Mouse (Mus musculus): Measurements from ENCODE around the gene Tmprss9. TPM values are rescaled to one million over a fixed set of nuclear protein-coding genes. Genes with fewer than 3 reads are reported as not detected.

Tmprss9 gene
- polyA plus RNA-seq, 1 experiment, result 0.33 TPM

DNA sequence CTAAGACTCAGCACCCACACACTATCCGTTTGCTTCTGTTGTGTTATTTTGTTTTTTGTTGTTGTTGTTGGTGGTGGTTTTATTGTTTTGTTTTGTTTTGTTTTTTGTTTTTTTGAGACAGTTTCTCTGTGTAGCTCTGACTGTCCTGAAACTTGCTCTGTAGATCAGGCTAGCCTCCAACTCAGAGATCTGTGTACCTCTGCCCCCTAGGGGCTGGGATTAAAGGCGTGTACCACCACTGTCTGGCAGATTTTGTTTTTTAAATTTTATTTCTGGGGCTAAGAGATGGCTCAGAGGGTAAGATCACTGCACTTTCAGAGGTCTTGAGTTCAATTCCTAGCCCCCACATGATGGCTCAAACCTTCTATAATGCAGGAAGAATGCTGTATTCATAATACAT lies 9.3 kb downstream of the Tmprss9 start:
- 0 out of 2 replicates have a peak, but pooled peaks have one; percentile 10 for TF ChIP-seq CTCF (conservative IDR thresholded peaks at IDR 0.05; ENCODE audit: insufficient read depth, insufficient read length, low read depth, low read length)
- TF ChIP-seq POLR2A (IDR thresholded peaks at IDR 0.05; ENCODE audit: low read depth, low read length), result no peak
- H3K27ac ChIP-seq (ENCODE audit: insufficient read depth, low read depth, low read length), result no peak overlapping the region
- DNase-seq, result no peak
- no peaks in the 10 kb centered on the region for H3K36me3 ChIP-seq (ENCODE audit: control insufficient read depth, insufficient read depth, low read length)
- no peaks in the 10 kb centered on the region for H3K27me3 ChIP-seq (replicated peaks; ENCODE audit: control insufficient read depth, insufficient read depth, low read length)
- no peaks in the 10 kb centered on the region for H3K4me1 ChIP-seq (ENCODE audit: control insufficient read depth, insufficient read depth, low read length)
- H3K4me3 ChIP-seq (ENCODE audit: insufficient read depth, low read depth, low read length), result no peak overlapping the region
- 71% methylated on average over 2 of the region's 2 CpGs for WGBS

DNA sequence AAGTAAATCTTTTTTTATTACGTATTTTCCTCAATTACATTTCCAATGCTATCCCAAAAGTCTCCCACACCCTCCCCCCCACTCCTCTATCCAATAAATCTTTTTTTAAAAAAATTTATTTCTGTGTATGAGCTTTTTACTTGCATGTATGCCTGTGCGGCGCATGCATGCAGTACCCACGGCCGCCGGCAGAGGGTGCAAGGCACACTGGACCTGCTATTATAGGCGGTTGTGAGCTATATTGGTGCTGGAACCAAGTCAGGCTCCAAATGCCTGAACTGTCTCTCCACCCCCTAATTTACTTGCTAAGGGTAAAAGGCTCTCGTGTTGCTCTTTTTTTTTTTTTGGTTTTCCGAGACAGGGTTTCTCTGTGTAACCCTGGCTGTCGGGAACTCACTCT lies 9.7 kb downstream of the Tmprss9 start:
- Histone ChIP-seq H3K27ac (ENCODE audit: insufficient read depth, low read depth, low read length) (no peak overlapping the region), H3K4me1 (ENCODE audit: control insufficient read depth, insufficient read depth, low read length) (no peaks in the 10 kb centered on the region), H3K27me3 (replicated peaks; ENCODE audit: control insufficient read depth, insufficient read depth, low read length) (no peaks in the 10 kb centered on the region), H3K36me3 (ENCODE audit: control insufficient read depth, insufficient read depth, low read length) (no peaks in the 10 kb centered on the region), H3K4me3 (ENCODE audit: insufficient read depth, low read depth, low read length) (no peak overlapping the region)
- no peak for TF ChIP-seq POLR2A (IDR thresholded peaks at IDR 0.05; ENCODE audit: low read depth, low read length)
- TF ChIP-seq CTCF (conservative IDR thresholded peaks at IDR 0.05; ENCODE audit: insufficient read depth, insufficient read length, low read depth, low read length), result peak; percentile 79
- peak; percentile 81 for DNase-seq
- WGBS, result 25% methylated on average over 10 of the region's 10 CpGs

DNA sequence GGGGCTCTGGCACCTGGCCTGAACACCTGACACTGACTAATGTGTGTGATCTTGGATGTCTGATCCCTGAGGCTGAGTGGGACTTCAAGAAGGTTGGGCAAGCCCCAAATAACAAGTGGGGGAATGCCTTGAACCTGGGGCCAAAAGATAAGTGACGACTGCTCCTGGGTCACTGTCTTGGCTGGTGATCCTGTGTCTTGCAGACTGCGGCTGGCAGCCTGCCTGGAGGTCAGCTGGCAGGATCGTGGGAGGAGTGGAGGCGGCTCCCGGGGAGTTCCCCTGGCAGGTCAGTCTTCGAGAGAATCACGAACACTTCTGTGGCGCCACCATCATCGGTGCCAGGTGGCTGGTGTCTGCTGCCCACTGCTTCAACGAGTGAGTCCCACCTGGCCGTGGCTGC lies 15.5 kb downstream of the Tmprss9 start:
- Histone ChIP-seq H3K4me3 (ENCODE audit: insufficient read depth, low read depth, low read length) (no peak overlapping the region), H3K27ac (ENCODE audit: insufficient read depth, low read depth, low read length) (no peak overlapping the region), H3K36me3 (ENCODE audit: control insufficient read depth, insufficient read depth, low read length) (no peaks in the 10 kb centered on the region), H3K4me1 (ENCODE audit: control insufficient read depth, insufficient read depth, low read length) (no peaks in the 10 kb centered on the region), H3K27me3 (replicated peaks; ENCODE audit: control insufficient read depth, insufficient read depth, low read length) (no peaks in the 10 kb centered on the region)
- peak; percentile 90 for DNase-seq
- TF ChIP-seq CTCF (conservative IDR thresholded peaks at IDR 0.05; ENCODE audit: insufficient read depth, insufficient read length, low read depth, low read length) (no peak), POLR2A (IDR thresholded peaks at IDR 0.05; ENCODE audit: low read depth, low read length) (no peak)
- 9% methylated on average over 11 of the region's 11 CpGs for WGBS

DNA sequence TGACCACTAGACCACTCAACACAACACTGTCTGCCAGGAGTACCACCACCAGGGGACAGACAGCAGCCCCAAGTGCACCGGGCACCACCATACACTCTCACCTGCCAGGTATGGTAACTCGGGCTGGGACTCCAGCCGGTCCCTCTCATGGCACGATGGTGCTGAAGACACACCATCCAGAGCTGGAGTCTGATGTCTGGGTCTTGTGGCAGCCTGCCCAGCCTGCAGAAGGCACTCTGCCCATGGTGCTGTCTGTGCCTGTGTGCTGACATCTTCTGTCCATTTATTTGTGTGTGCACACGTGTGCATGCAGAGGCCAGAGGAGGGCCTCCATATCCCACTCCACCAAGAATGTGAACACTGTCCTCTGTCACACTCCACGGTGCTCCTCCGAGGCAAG lies 23.5 kb downstream of the Tmprss9 start:
- Histone ChIP-seq H3K36me3 (ENCODE audit: control insufficient read depth, insufficient read depth, low read length) (no peaks in the 10 kb centered on the region), H3K27me3 (replicated peaks; ENCODE audit: control insufficient read depth, insufficient read depth, low read length) (no peaks in the 10 kb centered on the region), H3K27ac (ENCODE audit: insufficient read depth, low read depth, low read length) (no peak overlapping the region), H3K4me3 (ENCODE audit: insufficient read depth, low read depth, low read length) (no peak overlapping the region), H3K4me1 (ENCODE audit: control insufficient read depth, insufficient read depth, low read length) (0 out of 2 replicates have a peak, but pooled peaks cover 4% of the 10 kb centered on the region)
- no peak for DNase-seq
- TF ChIP-seq CTCF (conservative IDR thresholded peaks at IDR 0.05; ENCODE audit: insufficient read depth, insufficient read length, low read depth, low read length), result no peak
- TF ChIP-seq POLR2A (IDR thresholded peaks at IDR 0.05; ENCODE audit: low read depth, low read length), result no peak
- WGBS, result 79% methylated on average over 7 of the region's 7 CpGs

DNA sequence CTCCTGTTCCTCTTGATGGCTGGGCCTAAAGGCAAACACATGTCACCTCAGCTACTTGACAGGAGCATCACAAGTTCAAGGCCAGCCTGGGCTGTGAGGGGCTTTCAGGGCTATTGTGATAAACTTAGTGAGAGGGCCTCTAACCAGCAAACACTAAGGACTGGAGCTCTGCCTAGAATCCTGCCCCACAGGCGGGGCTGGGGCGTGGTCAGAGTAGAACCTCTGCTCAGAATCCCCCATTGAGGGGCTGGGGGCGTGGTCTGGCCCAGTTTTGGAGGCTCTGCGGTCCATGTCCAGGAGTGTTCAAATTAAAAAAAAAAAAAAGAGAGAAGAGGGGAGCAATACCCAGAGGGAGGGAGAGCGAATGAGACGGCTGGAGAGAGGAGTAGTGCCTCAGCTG lies 24.0 kb downstream of the Tmprss9 start:
- no peaks in the 10 kb centered on the region for H3K27me3 ChIP-seq (replicated peaks; ENCODE audit: control insufficient read depth, insufficient read depth, low read length)
- TF ChIP-seq POLR2A (IDR thresholded peaks at IDR 0.05; ENCODE audit: low read depth, low read length) (no peak), CTCF (conservative IDR thresholded peaks at IDR 0.05; ENCODE audit: insufficient read depth, insufficient read length, low read depth, low read length) (no peak)
- H3K4me3 ChIP-seq (ENCODE audit: insufficient read depth, low read depth, low read length), result no peak overlapping the region
- no peak for DNase-seq
- 84% methylated on average over 6 of the region's 6 CpGs for WGBS
- no peaks in the 10 kb centered on the region for H3K36me3 ChIP-seq (ENCODE audit: control insufficient read depth, insufficient read depth, low read length)
- H3K4me1 ChIP-seq (ENCODE audit: control insufficient read depth, insufficient read depth, low read length), result 0 out of 2 replicates have a peak, but pooled peaks cover 4% of the 10 kb centered on the region
- H3K27ac ChIP-seq (ENCODE audit: insufficient read depth, low read depth, low read length), result no peak overlapping the region

DNA sequence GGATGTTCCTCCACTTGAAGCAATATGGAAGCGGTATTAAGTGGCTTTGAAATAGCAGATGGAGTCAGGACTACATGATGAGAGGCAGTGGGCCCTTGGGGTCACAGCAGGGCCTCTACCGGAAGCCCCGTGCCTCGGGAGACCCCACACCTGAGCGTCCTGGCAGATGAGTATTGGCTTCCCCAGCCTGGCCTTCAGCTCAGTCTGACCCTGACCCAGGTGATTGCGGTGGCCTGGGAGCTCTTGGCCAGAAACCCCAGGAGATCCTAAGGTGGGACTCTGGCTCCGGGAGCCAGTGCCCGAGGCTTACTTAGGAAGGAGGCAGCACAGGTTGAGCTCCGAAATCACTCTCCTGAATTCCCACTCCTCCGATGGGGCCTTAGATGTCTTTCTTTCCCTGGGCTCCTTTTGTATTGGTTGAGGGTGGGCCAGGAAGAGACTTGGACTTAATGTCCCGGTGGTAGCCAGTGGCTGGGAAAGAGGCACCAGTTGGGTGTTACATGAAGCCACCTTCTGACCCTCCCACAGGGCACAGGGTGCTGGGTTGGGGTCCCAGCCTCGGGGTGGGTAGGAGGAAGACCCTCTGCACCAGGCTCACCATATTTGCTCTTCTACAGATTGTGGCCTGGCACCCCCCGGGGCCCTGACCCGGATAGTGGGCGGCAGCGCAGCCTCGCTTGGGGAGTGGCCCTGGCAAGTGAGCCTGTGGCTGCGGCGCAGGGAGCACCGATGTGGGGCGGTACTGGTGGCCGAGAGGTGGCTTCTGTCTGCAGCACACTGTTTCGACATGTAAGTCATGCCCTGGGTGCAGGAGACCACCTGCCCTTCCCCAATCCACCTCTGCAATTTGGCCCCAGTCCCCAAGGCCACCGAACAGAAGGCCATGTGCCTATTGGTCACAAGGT lies 25.2 kb downstream of the Tmprss9 start:
- Histone ChIP-seq H3K4me1 (ENCODE audit: control insufficient read depth, insufficient read depth, low read length) (peaks cover 7% of the 10 kb centered on the region; the same call in 1 of the 2 replicates), H3K27me3 (replicated peaks; ENCODE audit: control insufficient read depth, insufficient read depth, low read length) (no peaks in the 10 kb centered on the region), H3K4me3 (ENCODE audit: insufficient read depth, low read depth, low read length) (no peak overlapping the region), H3K36me3 (ENCODE audit: control insufficient read depth, insufficient read depth, low read length) (no peaks in the 10 kb centered on the region), H3K27ac (ENCODE audit: insufficient read depth, low read depth, low read length) (no peak overlapping the region)
- no peak for TF ChIP-seq POLR2A (IDR thresholded peaks at IDR 0.05; ENCODE audit: low read depth, low read length)
- no peak for TF ChIP-seq CTCF (conservative IDR thresholded peaks at IDR 0.05; ENCODE audit: insufficient read depth, insufficient read length, low read depth, low read length)
- no peak for DNase-seq
- WGBS, result 71% methylated on average over 24 of the region's 24 CpGs

DNA sequence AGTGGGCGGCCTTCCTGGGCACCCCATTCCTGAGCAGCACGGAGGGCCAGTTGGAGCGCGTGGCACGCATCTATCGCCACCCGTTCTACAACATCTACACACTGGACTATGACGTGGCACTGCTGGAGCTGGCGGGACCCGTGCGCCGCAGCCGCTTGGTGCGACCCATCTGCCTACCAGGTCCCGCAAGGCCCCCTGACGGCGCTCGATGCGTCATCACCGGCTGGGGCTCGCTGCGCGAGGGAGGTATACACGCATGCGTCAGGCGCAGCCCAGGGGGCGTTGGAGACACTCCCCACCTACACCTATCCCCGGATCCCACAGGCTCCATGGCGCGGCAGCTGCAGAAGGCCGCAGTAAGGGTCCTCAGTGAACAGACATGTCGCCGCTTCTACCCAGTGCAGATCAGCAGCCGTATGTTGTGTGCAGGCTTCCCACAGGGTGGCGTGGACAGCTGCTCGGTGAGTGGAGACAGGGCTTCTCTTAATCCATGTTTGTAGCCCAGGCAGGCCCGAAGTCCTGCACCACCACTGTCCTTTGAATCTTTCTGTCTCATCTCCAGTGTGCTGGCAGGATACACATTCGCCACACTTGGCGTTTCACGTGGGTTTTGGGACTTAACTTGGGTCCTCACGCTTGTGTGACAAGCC lies 26.3 kb downstream of the Tmprss9 start:
- H3K27ac ChIP-seq (ENCODE audit: insufficient read depth, low read depth, low read length), result no peak overlapping the region
- no peak for DNase-seq
- no peaks in the 10 kb centered on the region for H3K36me3 ChIP-seq (ENCODE audit: control insufficient read depth, insufficient read depth, low read length)
- H3K4me3 ChIP-seq (ENCODE audit: insufficient read depth, low read depth, low read length), result no peak overlapping the region
- 54% methylated on average over 41 of the region's 41 CpGs for WGBS
- TF ChIP-seq CTCF (conservative IDR thresholded peaks at IDR 0.05; ENCODE audit: insufficient read depth, insufficient read length, low read depth, low read length), result no peak
- no peak for TF ChIP-seq POLR2A (IDR thresholded peaks at IDR 0.05; ENCODE audit: low read depth, low read length)
- peaks cover 7% of the 10 kb centered on the region; the same call in 1 of the 2 replicates for H3K4me1 ChIP-seq (ENCODE audit: control insufficient read depth, insufficient read depth, low read length)
- no peaks in the 10 kb centered on the region for H3K27me3 ChIP-seq (replicated peaks; ENCODE audit: control insufficient read depth, insufficient read depth, low read length)
